Mouse (Mus musculus) heart, postnatal 14 days (tissue): Measurements from ENCODE around the gene Swi5. TPM values are rescaled to one million over a fixed set of nuclear protein-coding genes. Genes with fewer than 3 reads are reported as not detected.

Source experiments
- DNase-seq, 2 experiments: peaks; one replicate each; pipeline ENCODE4 v3.0.0; 2021 to 2022
- intact Hi-C: fragments of 180-260 bp; cut with DNase I; formaldehyde crosslinking; loops from one replicate; pipeline ENCODE4 v1.15.1; 2025
- microRNA-seq, 2 experiments: library from miRNA; unstranded; fragments of <30 nt; microRNA quantifications; one replicate each; pipeline ENCODE4 v1.2.0; 2021 to 2022
- total RNA-seq, 2 experiments: library from RNA; stranded (reverse); gene quantifications; 2 replicates each; pipeline ENCODE4 v1.2.3; 2021

The Swi5 gene
- total RNA-seq, 2 experiments from 2014 or later = 153 to 156 TPM

DNA sequence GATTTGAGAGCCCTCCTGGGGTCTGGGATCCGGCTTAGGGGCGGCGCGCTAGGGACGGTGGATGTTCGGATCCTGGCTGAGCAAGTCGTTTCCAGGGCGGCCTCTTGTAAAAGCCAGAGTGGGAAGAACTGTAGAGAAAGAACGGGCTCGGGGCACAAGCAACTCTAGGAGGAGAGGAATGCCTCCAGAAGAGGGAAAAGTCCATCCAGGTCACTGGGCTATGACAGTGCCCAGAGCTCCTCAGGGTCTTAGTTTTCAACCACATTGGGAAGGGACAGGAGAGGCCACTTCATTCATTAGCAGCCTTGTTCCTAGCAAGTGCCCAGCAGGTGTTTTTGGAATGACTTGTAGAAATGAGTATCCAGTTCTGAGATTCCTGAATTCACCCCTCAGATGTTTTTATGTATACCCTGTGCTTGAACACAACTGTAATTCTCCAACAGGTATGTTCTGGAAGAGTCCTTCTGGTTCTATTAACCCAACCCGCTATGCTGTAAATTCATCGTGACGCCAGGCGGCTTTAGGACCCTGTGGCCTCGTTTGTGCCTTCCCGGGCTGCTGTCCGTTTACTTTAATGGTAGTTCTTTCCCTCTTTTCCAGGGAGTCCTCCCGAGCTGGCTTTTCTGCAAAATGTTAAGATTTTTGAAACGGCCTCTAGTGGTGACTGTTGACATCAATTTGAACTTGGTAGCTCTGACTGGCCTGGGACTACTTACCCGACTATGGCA lies 51.0 kb downstream of the Swi5 start:
- intact Hi-C loops = loop anchor here (2.0 kb wide), 1 partner anchor 46 kb away; no protein-coding TSS in a partner anchor
- peak; percentile 42 to 50 for DNase-seq

DNA sequence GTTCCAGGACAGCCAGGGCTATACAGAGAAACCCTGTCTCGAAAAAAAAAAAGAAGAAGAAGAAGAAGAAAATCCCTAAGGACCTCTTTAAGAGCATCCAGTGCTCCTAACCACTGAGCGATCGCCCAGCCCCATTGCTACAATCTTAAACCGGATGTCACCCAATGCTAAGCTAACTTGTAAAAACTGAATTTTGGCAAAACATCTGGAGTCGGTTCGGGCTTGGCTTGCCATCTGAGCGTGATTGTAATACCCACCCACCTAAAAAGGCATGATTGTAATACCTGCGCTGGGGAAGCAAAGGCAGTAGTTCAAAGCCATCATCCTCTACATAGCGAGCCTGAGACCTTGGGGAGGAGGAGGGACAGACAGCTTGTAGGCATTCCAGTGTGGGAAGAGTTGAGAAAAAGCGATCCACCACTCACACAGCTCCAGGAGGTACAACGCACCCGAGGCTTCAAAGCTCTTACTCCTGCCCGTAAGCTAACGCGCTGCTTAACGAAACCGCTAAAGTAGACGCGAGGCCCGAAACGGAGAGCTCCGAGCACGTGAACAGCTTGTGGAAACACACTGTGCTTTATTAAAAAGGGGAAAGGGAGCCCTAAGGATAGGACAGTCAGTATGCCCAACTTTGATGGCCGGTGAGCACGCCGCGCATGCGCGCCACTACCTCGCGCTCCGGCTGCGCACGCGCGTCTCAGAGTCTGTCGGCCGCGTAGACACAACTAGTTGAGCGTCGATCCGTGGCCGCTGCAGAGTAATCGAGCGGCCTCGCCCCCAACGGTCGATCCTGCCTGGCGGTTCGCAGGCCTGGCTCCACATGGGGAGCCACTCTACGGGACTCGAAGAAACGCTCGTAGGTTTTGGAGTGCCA lies 51.8 kb downstream of the Swi5 start, which contains the start of gene Pomt1:
Gene Pomt1, plus strand, starts transcription at position 705 of the 874 bp plus-strand sequence.
- intact Hi-C loops = loop anchor here (2.0 kb wide), 1 partner anchor 47 kb away; no protein-coding TSS in a partner anchor
- DNase-seq = peak; percentile 92 to 94

DNA sequence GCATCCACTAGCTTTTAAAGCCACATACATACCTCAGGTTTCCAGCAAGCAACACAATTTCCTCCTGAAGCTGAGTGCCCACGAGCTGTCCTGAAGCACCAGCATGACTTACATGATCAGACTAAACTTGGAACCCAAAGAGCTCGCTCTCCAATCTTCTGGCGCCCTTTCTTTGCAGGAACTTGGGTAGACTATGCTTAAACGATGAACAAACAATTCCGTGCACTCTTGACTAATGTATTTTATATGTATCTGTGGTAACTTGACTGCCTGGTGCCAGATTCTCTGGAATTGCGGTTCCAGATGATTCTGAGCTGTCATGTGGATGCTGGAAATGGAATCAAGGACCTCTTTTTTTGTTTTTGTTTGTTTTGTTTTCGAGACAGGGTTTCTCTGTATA lies 52.4 kb downstream of the Swi5 start:
- DNase-seq = no peak
- intact Hi-C loops = no loop called here

Small RNA genes lying within 50 kb of the gene (microRNA-seq; reads per million reads assigned to microRNA genes)
- gene Gm23363 (0 to 1.3 reads per million in 2 experiments), gene Mir199b (0.24 to 19.4 reads per million in 2 experiments)

Other genes with a start within 250 kb of the Swi5 start
- 10 to 100 TPM; 22.8 to 23.9 TPM for gene Fam78a, start 203.2 kb downstream of the Swi5 start, total RNA-seq
- gene Plpp7, start 192.5 kb downstream of the Swi5 start, total RNA-seq = 10 to 100 TPM; 26.1 to 30.9 TPM
- 100 to 1,000 TPM in 1 of 2 experiments, 10 to 100 TPM in 1; 92.9 to 101 TPM for gene Prrc2b, start 137.0 kb downstream of the Swi5 start, total RNA-seq
- 10 to 100 TPM; 11.7 to 13.4 TPM for gene Pomt1, start 51.5 kb downstream of the Swi5 start, total RNA-seq
- gene Uck1, start 27.9 kb downstream of the Swi5 start, total RNA-seq = 10 to 100 TPM; 26.1 to 26.7 TPM
- 10 to 100 TPM; 67.9 to 70.5 TPM for gene Golga2, start 691 bp downstream of the Swi5 start, total RNA-seq
- 10 to 100 TPM; 32.2 to 36.5 TPM for gene Ciz1, start 64.3 kb upstream of the Swi5 start, total RNA-seq
- 1 to 10 TPM; 9.1 TPM for gene Dnm1, start 65.3 kb upstream of the Swi5 start, total RNA-seq
- gene 1110008P14Rik, start 93.9 kb upstream of the Swi5 start, total RNA-seq = 10 to 100 TPM; 45.3 to 48.2 TPM
- 1 to 10 TPM; 3.8 to 6.5 TPM for gene Lcn2, start 100.2 kb upstream of the Swi5 start, total RNA-seq
- 10 to 100 TPM; 65.0 to 75.7 TPM for gene Ptges2, start 107.8 kb upstream of the Swi5 start, total RNA-seq
- 1 to 10 TPM; 3.1 to 3.4 TPM for gene Naif1, start 162.4 kb upstream of the Swi5 start, total RNA-seq
- 10 to 100 TPM in 1 of 2 experiments, 1 to 10 TPM in 1; 9.7 to 15.5 TPM for gene Slc25a25, start 163.4 kb upstream of the Swi5 start, total RNA-seq
- 1 to 10 TPM; 8.6 to 9.7 TPM for gene Fam102a, start 247.3 kb upstream of the Swi5 start, total RNA-seq